Mouse (Mus musculus): ENCODE measurements around the gene Dync1h1.

GRCm38 (mm10) chr12:110588622-110589021, 12.6 kb upstream of the Dync1h1 start:
- TF ChIP-seq CTCF (IDR thresholded peaks at IDR 0.05; ENCODE audit: low read depth) (no peak), EP300 (IDR thresholded peaks at IDR 0.05; ENCODE audit: low read depth) (no peak)

All from liver, embryonic 14.5 days (tissue).